Mouse (Mus musculus): ENCODE results near the gene Slc22a3.

The Slc22a3 gene

GRCm38 (mm10) chr17:12507654-12508204 is at the start of gene Slc22a3:
TSS of gene Slc22a3 (minus strand) at chr17:12507704.
- DNase-seq (ENCODE audit: low read depth, low spot score), result no peak

- DNase-seq (ENCODE audit: low read depth, low spot score), result peak; percentile 45
Observed at GRCm38 (mm10) chr17:12534353-12535145, 27.0 kb upstream of the Slc22a3 start.

- no peak for DNase-seq (ENCODE audit: low read depth, low spot score)
Observed at GRCm38 (mm10) chr17:12532115-12532514, 24.6 kb upstream of the Slc22a3 start.

- DNase-seq (ENCODE audit: low read depth, low spot score), result no peak
Observed at GRCm38 (mm10) chr17:12530081-12530480, 22.6 kb upstream of the Slc22a3 start.

- DNase-seq (ENCODE audit: low read depth, low spot score), result no peak
Observed at GRCm38 (mm10) chr17:12529384-12529985, 22.0 kb upstream of the Slc22a3 start.

GRCm38 (mm10) chr17:12519089-12519488 is 11.6 kb upstream of the Slc22a3 start:
- no peak for DNase-seq (ENCODE audit: low read depth, low spot score)

GRCm38 (mm10) chr17:12518194-12518593 is 10.7 kb upstream of the Slc22a3 start:
- no peak for DNase-seq (ENCODE audit: low read depth, low spot score)

- no peak for DNase-seq (ENCODE audit: low read depth, low spot score)
Observed at GRCm38 (mm10) chr17:12513997-12514396, 6.5 kb upstream of the Slc22a3 start.

GRCm38 (mm10) chr17:12513107-12513923 is 5.8 kb upstream of the Slc22a3 start:
- DNase-seq (ENCODE audit: low read depth, low spot score), result no peak

GRCm38 (mm10) chr17:12511193-12511592 is 3.7 kb upstream of the Slc22a3 start:
- DNase-seq (ENCODE audit: low read depth, low spot score), result no peak

- DNase-seq (ENCODE audit: low read depth, low spot score), result no peak
Observed at GRCm38 (mm10) chr17:12508376-12508775, 872 bp upstream of the Slc22a3 start.

- DNase-seq (ENCODE audit: low read depth, low spot score), result no peak
Observed at GRCm38 (mm10) chr17:12506903-12507563, 471 bp downstream of the Slc22a3 start.

GRCm38 (mm10) chr17:12505708-12506107 is 1.8 kb downstream of the Slc22a3 start:
- no peak for DNase-seq (ENCODE audit: low read depth, low spot score)

GRCm38 (mm10) chr17:12499426-12499825 is 8.1 kb downstream of the Slc22a3 start:
- DNase-seq (ENCODE audit: low read depth, low spot score), result no peak

GRCm38 (mm10) chr17:12495558-12495957 is 11.9 kb downstream of the Slc22a3 start:
- no peak for DNase-seq (ENCODE audit: low read depth, low spot score)

- no peak for DNase-seq (ENCODE audit: low read depth, low spot score)
Observed at GRCm38 (mm10) chr17:12491591-12491990, 15.9 kb downstream of the Slc22a3 start.

- DNase-seq (ENCODE audit: low read depth, low spot score), result peak; percentile 27
Observed at GRCm38 (mm10) chr17:12489888-12490287, 17.6 kb downstream of the Slc22a3 start.

- no peak for DNase-seq (ENCODE audit: low read depth, low spot score)
Observed at GRCm38 (mm10) chr17:12485657-12486056, 21.8 kb downstream of the Slc22a3 start.

- peak; percentile 16 for DNase-seq (ENCODE audit: low read depth, low spot score)
Observed at GRCm38 (mm10) chr17:12479416-12479815, 28.1 kb downstream of the Slc22a3 start.

- no peak for DNase-seq (ENCODE audit: low read depth, low spot score)
Observed at GRCm38 (mm10) chr17:12474509-12475083, 32.9 kb downstream of the Slc22a3 start.

GRCm38 (mm10) chr17:12472547-12472946 is 35.0 kb downstream of the Slc22a3 start:
- DNase-seq (ENCODE audit: low read depth, low spot score), result no peak
